Mouse (Mus musculus) MEL (cell line): ENCODE measurements around the gene Tmem82. TPM values are rescaled to one million over a fixed set of nuclear protein-coding genes. Genes with fewer than 3 reads are reported as not detected.
A peak's percentile ranks its signal among the peaks of the same experiment; 100 is the strongest.

Source experiments
- DNase-seq: peaks from one replicate; pipeline ENCODE4 v3.0.0; 2011; ENCODE audit warnings: low read depth, low spot score
- H3K27ac ChIP-seq: 2 replicates; pipeline ENCODE4 v1.5.1; 2012; ENCODE audit warnings: low read depth, mild to moderate bottlenecking, control low read depth, low read length, moderate library complexity; ENCODE audit not compliant: control insufficient read depth
- H3K27me3 ChIP-seq, 2 experiments: fragments of 150-350 bp in 1 of 2; sonication (generic) in 1 of 2; 2 replicates each; pipeline ENCODE4 v1.6.1; 2012; ENCODE audit warnings: low read length in 2 of 2, mild to moderate bottlenecking in 2 of 2, improper control_type of control experiment in 1 of 2, moderate library complexity in 1 of 2; ENCODE audit not compliant: insufficient read depth in 2 of 2, control insufficient read depth in 1 of 2
- H3K36me3 ChIP-seq, 2 experiments: 2 replicates each; pipeline ENCODE4 v1.6.1; 2012 to 2014; ENCODE audit warnings: low read length in 2 of 2, improper control_type of control experiment in 1 of 2, inconsistent platforms in 1 of 2, mild to moderate bottlenecking in 1 of 2; ENCODE audit not compliant: insufficient read depth in 2 of 2, control insufficient read depth in 1 of 2
- H3K4me1 ChIP-seq, 2 experiments: fragments of 150-350 bp in 1 of 2; sonication (generic) in 1 of 2; 2 replicates each; pipeline ENCODE4 v1.6.1; 2012; ENCODE audit warnings: low read length in 2 of 2, improper control_type of control experiment in 1 of 2, mild to moderate bottlenecking in 1 of 2; ENCODE audit not compliant: insufficient read depth in 2 of 2, control insufficient read depth in 1 of 2
- H3K4me3 ChIP-seq, 2 experiments: fragments of 150-350 bp in 1 of 2; sonication (generic) in 1 of 2; 2 replicates each; pipeline ENCODE4 v1.5.1; 2012; ENCODE audit warnings: low read depth in 2 of 2, low read length in 2 of 2, mild to moderate bottlenecking in 2 of 2, moderate library complexity in 2 of 2, control low read depth in 1 of 2, improper control_type of control experiment in 1 of 2; ENCODE audit not compliant: control insufficient read depth in 1 of 2, insufficient read depth in 1 of 2
- H3K79me2 ChIP-seq: 2 replicates; pipeline ENCODE4 v1.6.1; 2012; ENCODE audit warnings: mild to moderate bottlenecking, low read length, moderate library complexity; ENCODE audit not compliant: control insufficient read depth, poor library complexity, insufficient read depth
- H3K9ac ChIP-seq: 2 replicates; pipeline ENCODE4 v1.6.1; 2012; ENCODE audit warnings: low read depth, mild to moderate bottlenecking, control low read depth, low read length, moderate library complexity; ENCODE audit not compliant: control insufficient read depth, poor library complexity, severe bottlenecking
- H3K9me3 ChIP-seq: fragments of 150-350 bp; sonication (generic); replicated peaks from 2 replicates; pipeline ENCODE4 v1.6.1; 2012; ENCODE audit warnings: mild to moderate bottlenecking, low read length, improper control_type of control experiment, moderate library complexity; ENCODE audit not compliant: insufficient read depth
- BHLHE40 ChIP-seq: IDR thresholded peaks from 2 replicates; pipeline ENCODE4 v1.6.1; 2012; ENCODE audit warnings: low read depth, mild to moderate bottlenecking, inconsistent platforms, low read length, improper control_type of control experiment, borderline replicate concordance
- CHD1 ChIP-seq: IDR thresholded peaks from 2 replicates; pipeline ENCODE4 v1.6.1; 2012; ENCODE audit warnings: low read depth, mild to moderate bottlenecking, inconsistent platforms, low read length, improper control_type of control experiment
- CHD2 ChIP-seq: IDR thresholded peaks from 2 replicates; pipeline ENCODE4 v1.6.1; 2011; ENCODE audit warnings: low read length, improper control_type of control experiment
- E2F4 ChIP-seq: IDR thresholded peaks from 2 replicates; pipeline ENCODE4 v1.6.1; 2011; ENCODE audit warnings: low read depth, low read length, improper control_type of control experiment, borderline replicate concordance
- ELF1 ChIP-seq: IDR thresholded peaks from 2 replicates; pipeline ENCODE4 v1.6.1; 2014; ENCODE audit warnings: low read depth, mild to moderate bottlenecking, inconsistent platforms, low read length, improper control_type of control experiment, moderate library complexity
- GABPA ChIP-seq: IDR thresholded peaks from 2 replicates; pipeline ENCODE4 v1.6.1; 2012; ENCODE audit warnings: low read depth, mild to moderate bottlenecking, inconsistent platforms, low read length, improper control_type of control experiment, moderate library complexity
- GATA1 ChIP-seq: IDR thresholded peaks from 2 replicates; pipeline ENCODE4 v1.6.1; 2011; ENCODE audit warnings: low read depth, low read length, improper control_type of control experiment
- HCFC1 ChIP-seq: IDR thresholded peaks from 2 replicates; pipeline ENCODE4 v1.6.1; 2012; ENCODE audit warnings: low read depth, mild to moderate bottlenecking, inconsistent platforms, low read length, improper control_type of control experiment, moderate library complexity
- MAX ChIP-seq: IDR thresholded peaks from 2 replicates; pipeline ENCODE4 v1.6.1; 2011; ENCODE audit warnings: low read length, improper control_type of control experiment
- NELFE ChIP-seq: IDR thresholded peaks from 2 replicates; pipeline ENCODE4 v1.6.1; 2011; ENCODE audit warnings: low read depth, low read length, improper control_type of control experiment
- NRF1 ChIP-seq: IDR thresholded peaks from 2 replicates; pipeline ENCODE4 v1.6.1; 2014; ENCODE audit warnings: low read depth, mild to moderate bottlenecking, inconsistent platforms, low read length, improper control_type of control experiment, moderate library complexity; ENCODE audit not compliant: poor library complexity, insufficient read depth, severe bottlenecking
- POLR2AphosphoS2 ChIP-seq: IDR thresholded peaks from 2 replicates; pipeline ENCODE4 v1.6.1; 2011; ENCODE audit warnings: low read length, improper control_type of control experiment
- POLR2AphosphoS5 ChIP-seq: IDR thresholded peaks from 2 replicates; pipeline ENCODE4 v1.6.1; 2012; ENCODE audit warnings: low read depth, borderline replicate concordance, mild to moderate bottlenecking, inconsistent platforms, low read length, moderate library complexity, mixed read lengths
- RCOR1 ChIP-seq: IDR thresholded peaks from 2 replicates; pipeline ENCODE4 v1.6.1; 2012; ENCODE audit warnings: low read depth, mild to moderate bottlenecking, inconsistent platforms, low read length, improper control_type of control experiment
- SMC3 ChIP-seq: IDR thresholded peaks from 2 replicates; pipeline ENCODE4 v1.6.1; 2011; ENCODE audit warnings: low read depth, low read length, improper control_type of control experiment
- TAL1 ChIP-seq: IDR thresholded peaks from 2 replicates; pipeline ENCODE4 v1.6.1; 2012; ENCODE audit warnings: mild to moderate bottlenecking, inconsistent platforms, low read length, moderate library complexity, mixed read lengths
- TCF12 ChIP-seq: IDR thresholded peaks from 2 replicates; pipeline ENCODE4 v1.6.1; 2014; ENCODE audit warnings: low read depth, mild to moderate bottlenecking, inconsistent platforms, low read length, improper control_type of control experiment, moderate library complexity
- USF1 ChIP-seq: IDR thresholded peaks from 2 replicates; pipeline ENCODE4 v1.6.1; 2014; ENCODE audit warnings: low read depth, mild to moderate bottlenecking, inconsistent platforms, low read length, improper control_type of control experiment, moderate library complexity
- USF2 ChIP-seq, 2 experiments: IDR thresholded peaks; 2 replicates each; pipeline ENCODE4 v1.6.1; 2011 to 2012; ENCODE audit warnings: improper control_type of control experiment in 2 of 2, low read length in 2 of 2, borderline replicate concordance in 1 of 2, inconsistent platforms in 1 of 2, low read depth in 1 of 2, mild to moderate bottlenecking in 1 of 2; ENCODE audit not compliant: insufficient read depth in 1 of 2
- ZKSCAN1 ChIP-seq: IDR thresholded peaks from 2 replicates; pipeline ENCODE4 v1.6.1; 2012; ENCODE audit warnings: low read depth, mild to moderate bottlenecking, inconsistent platforms, low read length, improper control_type of control experiment, moderate library complexity
- ZNF384 ChIP-seq: IDR thresholded peaks from 2 replicates; pipeline ENCODE4 v1.6.1; 2012; ENCODE audit warnings: low read depth, mild to moderate bottlenecking, inconsistent platforms, low read length, improper control_type of control experiment
- polyA plus RNA-seq, 2 experiments: library from polyadenylated mRNA; stranded (reverse) in 1 of 2; unstranded in 1 of 2; fragments of >175 nt in 1 of 2; fragments of >200 nt in 1 of 2; gene quantifications; 2 replicates each; pipeline versions ENCODE4 v1.2.1 to v1.2.4; 2012; ENCODE audit warnings: low replicate concordance in 2 of 2, low read depth in 1 of 2; ENCODE audit not compliant: insufficient read length in 2 of 2, insufficient read depth in 1 of 2, missing spikeins in 1 of 2
- total RNA-seq: library from RNA; depleted of rRNA; stranded (reverse); fragments of 300-350 nt; gene quantifications from 2 replicates; pipeline ENCODE4 v1.2.3, GENCODE M21; 2012

The Tmem82 gene
- total and polyA plus RNA-seq, 3 experiments: 0.21 TPM; not detected in 2

DNA sequence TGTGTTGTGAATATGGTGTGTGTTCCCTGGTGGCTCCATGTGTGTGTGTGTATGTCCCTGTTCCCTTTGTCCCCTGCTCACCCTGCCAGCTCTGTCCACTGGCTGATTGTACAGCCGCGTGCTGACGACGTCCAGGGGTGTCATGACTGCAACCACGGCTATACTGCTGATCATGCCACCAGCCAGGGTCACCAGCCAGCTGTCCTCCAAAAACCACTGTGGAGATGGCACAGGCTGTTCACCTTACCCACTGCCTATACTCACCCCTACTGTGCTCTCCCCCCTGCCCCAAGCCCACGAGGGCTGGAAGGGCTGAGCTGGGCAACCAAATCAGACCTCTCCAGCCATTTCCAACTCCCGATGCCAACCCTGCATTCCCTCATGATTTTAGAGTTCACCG is 2.9 kb upstream of the Tmem82 start:
- Histone ChIP-seq H3K4me1 (peaks cover 0 to 9% of the 10 kb centered on the region in 2 experiments; a peak in 2 of 4 replicates), H3K27ac (no peak overlapping the region)

DNA sequence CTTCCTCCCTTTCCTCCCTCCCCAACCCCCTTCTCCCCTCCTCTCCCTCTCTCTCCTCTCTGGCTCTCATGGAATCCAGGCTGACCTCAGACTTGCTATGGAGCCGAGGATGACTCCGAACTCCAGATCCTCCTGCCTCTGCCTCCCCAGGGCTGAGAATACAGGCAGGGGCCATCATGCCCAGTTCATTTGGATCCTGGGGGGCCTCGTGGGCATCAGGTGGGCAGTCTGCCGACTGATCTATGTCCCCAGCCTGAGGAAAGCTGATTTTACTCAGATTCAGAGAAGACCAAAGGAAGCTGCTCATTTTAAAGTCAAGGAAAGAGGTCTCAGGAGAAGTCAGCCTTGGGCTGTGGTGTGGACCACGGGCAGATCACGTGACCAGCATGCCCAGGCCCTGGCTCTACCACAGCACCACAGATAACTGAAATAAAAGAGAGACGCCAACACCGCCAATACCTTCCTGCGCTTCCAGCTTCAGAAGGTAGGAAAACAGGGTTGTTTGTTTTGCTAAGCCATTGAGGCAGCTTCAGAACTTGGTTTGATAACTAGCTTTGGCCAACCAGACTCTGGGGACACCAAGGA is 958 bp upstream of the Tmem82 start:
- Histone ChIP-seq H3K9me3 (no peaks in the 10 kb centered on the region), H3K4me3 (peak overlapping the region; percentile 72 to 79), H3K27ac (peak overlapping the region; percentile 11; the same call in 1 of the 2 replicates), H3K9ac (peak overlapping the region; percentile 72), H3K4me1 (peaks cover 0 to 9% of the 10 kb centered on the region in 2 experiments; a peak in 2 of 4 replicates), H3K27me3 (no peaks in the 10 kb centered on the region), H3K36me3 (0 out of 4 replicates have a peak, but pooled peaks cover 0 to 2% of the 10 kb centered on the region in 2 experiments), H3K79me2 (no peaks in the 10 kb centered on the region)
- TF ChIP-seq ZNF384 (no peak), CHD1 (no peak), SMC3 (no peak), RCOR1 (no peak), HCFC1 (no peak), BHLHE40 (peak; percentile 57; the same call in 1 of the 2 replicates), ZKSCAN1 (no peak), USF2 (IDR thresholded peaks at IDR 0.05; ENCODE audit: borderline replicate concordance in 1 of 2, insufficient read depth in 1 of 2, low read depth in 1 of 2, low read length in 2 of 2) (peak; percentile 32 to 53; a peak in 1 of 4 replicates), E2F4 (no peak), ELF1 (no peak), MAX (no peak), TAL1 (no peak), USF1 (peak; percentile 93)
- DNase-seq: peak; percentile 29

More for the DNA sequence above, 2.9 kb upstream of the Tmem82 start:
- 0 out of 4 replicates have a peak, but pooled peaks cover 0 to 2% of the 10 kb centered on the region in 2 experiments for H3K36me3 ChIP-seq
- no peak overlapping the region for H3K4me3 ChIP-seq
- DNase-seq: no peak
- H3K79me2 ChIP-seq: no peaks in the 10 kb centered on the region
- no peak overlapping the region for H3K9ac ChIP-seq
- H3K9me3 ChIP-seq: no peaks in the 10 kb centered on the region
- no peaks in the 10 kb centered on the region for H3K27me3 ChIP-seq
- TF ChIP-seq POLR2AphosphoS5: no peak
- no peak for TF ChIP-seq CHD1
- no peak for TF ChIP-seq POLR2AphosphoS2
- no peak for TF ChIP-seq CHD2
- TF ChIP-seq GABPA: no peak
- TF ChIP-seq TCF12: no peak
- no peak for TF ChIP-seq NELFE
- TF ChIP-seq GATA1: no peak
- TF ChIP-seq BHLHE40: no peak
- no peak for TF ChIP-seq TAL1
- no peak for TF ChIP-seq MAX
- no peak for TF ChIP-seq ZNF384
- no peak for TF ChIP-seq NRF1
